Mouse (Mus musculus): ENCODE results near the gene Gm28079. TPM values are rescaled to one million over a fixed set of nuclear protein-coding genes. Genes with fewer than 3 reads are reported as not detected.
"Not testable (repeated sequence)": the region's sequence is repeated elsewhere in the genome, so short reads cannot be mapped to it uniquely, and the experiment has no call there.

The Gm28079 gene
- total RNA-seq (2021): not detected
- long read RNA-seq, experiment 1: 0 reads
- long read RNA-seq, experiment 2: 0 reads

DNA sequence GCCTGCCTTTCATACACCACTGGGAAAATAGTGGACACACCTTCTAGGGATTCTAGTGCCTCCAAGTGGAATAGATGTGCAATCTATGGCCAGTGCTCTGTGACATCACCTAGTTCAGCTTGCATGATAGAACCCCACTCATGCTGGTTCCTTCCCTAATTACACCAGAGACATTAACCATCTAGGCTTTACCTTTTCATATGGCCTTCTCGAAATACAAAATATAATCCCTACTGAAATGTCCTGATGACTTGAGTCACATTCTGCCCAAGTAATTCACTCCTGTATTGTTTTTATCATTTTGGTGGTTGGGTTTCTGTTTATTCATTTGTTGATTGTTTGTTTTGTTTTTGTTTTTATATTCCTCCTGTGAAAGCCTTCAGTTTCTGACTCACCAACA is at the start of gene Gm28079:
TSS of gene Gm28079 (minus strand) at position 101 of the 400 bp plus-strand sequence.
- not testable (repeated sequence) for DNase-seq (ENCODE audit: low spot score in 2 of 2)
